Mouse (Mus musculus): ENCODE measurements around the gene A630095N17Rik.

The A630095N17Rik gene

DNA sequence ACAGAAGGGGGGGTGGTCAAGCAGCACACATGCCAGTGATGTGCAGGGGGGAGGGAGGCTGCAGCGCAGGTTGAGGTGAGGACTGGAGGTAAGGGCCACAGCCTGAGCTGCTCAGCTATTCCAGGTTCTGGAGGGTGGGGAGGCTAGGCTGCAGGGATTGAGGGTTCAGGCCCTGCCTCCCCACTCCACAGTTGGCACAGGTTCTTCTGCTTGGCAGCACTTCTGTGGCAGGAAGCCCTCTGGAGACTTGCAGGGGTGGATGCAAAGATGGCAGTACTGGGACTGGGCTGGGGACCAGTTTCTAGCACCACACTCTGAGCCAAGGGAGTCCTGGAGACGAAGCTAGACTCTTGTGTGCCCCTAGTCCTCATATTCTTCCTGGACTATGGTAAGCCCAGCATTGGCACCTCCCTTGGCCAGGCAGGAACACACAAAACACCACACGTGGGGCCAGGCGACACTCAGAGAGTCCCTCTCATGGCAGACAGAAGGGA, 50.5 kb downstream of the A630095N17Rik start:
- in situ Hi-C loops (cut with MboI, MseI): no loop called here

DNA sequence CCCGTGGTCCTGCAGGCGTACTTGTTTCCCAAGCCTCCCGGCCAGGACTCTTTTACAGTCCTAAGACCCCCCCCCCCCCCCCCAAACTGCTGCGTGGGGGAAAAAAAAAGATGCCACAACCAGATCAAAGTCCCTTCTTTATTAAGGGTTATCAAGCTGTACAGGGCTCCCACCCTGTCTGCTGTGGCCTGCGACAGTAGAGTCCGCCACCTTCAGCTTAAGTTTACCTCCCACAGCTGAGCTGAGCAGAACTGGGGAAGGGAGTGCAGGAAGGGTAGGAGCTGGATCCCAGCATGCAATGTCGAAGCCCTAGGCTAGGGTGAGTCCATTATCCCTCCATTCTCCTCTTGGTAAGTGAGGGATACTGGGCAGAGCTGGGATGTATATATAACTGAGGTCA, 51.2 kb downstream of the A630095N17Rik start:
- in situ Hi-C loops (cut with MboI, MseI): no loop called here

DNA sequence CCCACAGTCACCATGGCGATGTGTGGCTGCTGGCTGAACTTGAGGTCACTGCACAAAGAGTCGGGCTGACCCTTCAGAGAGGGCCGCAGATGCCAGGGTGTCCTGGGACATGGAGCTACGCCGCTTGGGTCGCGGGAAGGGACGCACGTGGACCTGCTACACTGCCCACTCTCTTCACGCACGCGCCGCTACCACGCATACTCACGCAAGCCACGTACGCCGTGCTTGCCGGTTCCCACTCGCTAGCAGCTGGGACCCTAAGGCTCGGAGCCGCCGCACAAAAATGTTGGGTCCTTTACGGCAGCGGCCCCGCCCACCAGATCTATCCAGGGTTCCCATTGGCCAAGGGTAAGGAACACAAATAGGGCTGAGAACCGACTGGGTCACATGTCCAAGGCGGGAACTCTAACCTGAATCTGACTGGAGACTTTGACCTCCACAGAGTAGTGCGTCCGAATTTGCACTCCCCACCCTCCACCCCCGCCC, 51.8 kb downstream of the A630095N17Rik start, which contains the start of gene Abcb6:
Gene Abcb6 (minus strand): TSS at position 288 of the 486 bp plus-strand sequence.
- in situ Hi-C loops (cut with MboI, MseI): no loop called here

DNA sequence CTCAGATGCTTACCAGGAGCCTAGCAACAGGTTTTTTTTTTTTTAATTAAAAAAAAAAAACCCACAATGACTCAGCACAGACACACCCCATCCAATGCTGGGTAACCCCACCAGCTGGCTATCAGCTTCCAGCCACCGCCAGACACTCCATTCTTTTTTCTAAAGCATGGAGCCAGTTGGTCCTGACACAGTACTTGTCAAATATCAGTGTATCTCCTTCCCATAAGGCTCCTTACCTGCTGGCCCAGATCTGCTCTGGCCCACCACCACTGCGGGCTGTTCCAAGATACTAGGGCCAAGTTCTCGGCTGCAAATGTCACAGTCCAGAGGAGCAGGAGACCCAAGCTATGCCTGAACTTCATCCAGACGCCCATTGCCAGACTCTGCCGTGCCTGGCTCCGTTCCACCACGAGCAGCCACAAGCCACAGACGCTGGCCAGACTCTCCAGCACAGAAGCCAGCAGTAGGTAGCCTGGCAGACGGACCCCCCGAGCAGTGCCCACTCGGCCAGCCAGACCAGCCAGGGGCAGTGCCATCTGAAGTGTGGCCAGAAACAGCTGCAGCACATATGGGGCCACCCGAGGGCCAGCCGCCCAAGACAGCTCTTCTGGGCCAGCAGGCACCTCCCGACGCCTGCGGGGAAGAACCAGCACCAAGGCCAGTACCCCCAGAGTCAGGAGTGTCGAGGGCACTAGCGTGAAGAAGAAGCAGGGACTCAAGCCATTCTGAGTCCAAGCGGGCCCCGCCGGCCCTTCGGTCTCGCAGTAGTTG, 52.4 kb downstream of the A630095N17Rik start:
- in situ Hi-C loops (cut with MboI, MseI): loop anchor here in 1 of 2 experiments (10.0 kb wide), 1 partner anchor 125 kb away; no protein-coding TSS in a partner anchor
